Mouse (Mus musculus): ENCODE results near the gene Dnah7a.
"Not testable (repeated sequence)": the region's sequence is repeated elsewhere in the genome, so short reads cannot be mapped to it uniquely, and the experiment has no call there.

Gene Dnah7a

DNA sequence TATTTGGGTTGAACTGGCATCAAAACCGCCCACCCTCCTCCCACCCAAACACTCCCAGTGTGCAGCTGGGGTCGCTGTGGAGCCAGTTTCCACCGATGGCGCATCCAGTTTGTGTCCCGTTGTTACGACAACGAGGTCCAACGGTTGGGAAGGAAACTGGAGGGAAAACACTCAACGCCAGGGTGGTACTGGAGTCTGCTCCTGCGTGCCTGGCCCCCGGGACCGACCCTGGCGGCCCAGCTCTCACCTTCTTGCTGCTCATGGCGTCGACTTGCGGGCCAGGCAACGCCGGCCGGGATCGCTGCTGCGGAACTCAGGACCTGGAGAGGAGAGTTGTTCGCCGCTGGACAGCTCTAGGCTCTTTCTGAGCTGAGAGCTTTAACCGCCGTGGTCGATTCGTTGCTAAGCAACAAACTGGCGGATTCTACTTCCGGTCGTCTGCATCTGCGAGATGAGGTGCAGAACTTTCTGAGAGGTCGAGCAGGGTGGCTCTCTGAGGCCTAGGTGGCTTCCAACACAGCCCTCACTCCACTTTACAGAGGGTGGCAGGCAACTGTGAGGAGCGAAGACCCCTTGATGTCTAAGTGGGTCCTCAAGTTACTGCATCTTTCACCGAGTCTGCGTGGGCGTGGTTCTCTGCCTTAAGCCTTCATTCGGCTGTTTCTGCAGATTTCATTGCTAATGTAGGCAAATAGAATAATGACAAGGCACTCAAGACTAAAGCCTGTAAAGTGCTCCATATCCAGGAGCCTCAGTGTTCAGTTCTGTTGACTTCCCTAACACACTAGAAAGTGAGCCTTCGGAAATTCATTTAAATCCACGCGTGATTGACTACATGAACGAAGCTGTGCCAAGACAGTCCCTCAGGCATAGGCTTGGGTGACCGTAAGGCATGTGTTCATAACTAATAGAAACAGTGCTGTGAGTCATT, at the start of gene Dnah7a:
Gene Dnah7a (minus strand): TSS at position 354 of the 931 bp plus-strand sequence.
- DNase-seq (ENCODE audit: low spot score): peak; percentile 52

DNA sequence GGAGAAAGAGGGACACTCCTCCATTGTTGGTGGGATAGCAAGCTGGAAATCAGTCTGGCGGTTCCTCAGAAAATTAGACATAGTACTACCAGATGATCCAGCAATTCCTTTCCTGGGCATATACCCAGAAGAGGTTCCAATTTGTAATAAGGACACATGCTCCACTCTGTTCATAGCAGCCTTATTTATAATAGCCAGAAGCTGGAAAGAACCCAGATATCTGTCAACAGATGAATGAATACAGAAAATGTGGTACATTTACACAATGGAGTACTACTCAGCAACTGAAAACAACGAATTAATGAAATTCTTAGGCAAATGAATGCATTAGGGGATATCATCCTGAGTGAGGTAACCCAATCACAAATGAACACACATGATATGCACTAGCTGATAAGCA, 46.9 kb upstream of the Dnah7a start:
- not testable (repeated sequence) for DNase-seq (ENCODE audit: low spot score)

DNA sequence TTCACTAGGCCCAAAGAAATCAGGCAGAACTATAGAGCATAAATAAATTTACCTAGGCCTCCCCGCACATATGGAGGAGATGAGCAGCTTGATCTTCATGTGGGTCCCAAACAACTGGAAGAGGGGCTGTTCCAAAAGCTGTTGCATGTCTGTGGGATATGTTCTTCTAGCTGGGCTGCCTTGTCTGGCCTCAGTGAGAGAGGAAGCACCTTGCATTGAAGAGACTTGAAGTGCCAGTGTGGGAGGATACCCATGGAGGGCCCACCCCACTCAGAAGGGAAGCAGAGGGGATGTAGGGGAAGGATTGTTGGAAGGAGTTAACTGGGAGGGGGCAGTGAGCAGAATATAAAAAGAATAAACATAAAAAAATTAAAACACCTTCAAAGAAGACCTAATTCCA, 44.6 kb upstream of the Dnah7a start:
- DNase-seq (ENCODE audit: low spot score): no peak

DNA sequence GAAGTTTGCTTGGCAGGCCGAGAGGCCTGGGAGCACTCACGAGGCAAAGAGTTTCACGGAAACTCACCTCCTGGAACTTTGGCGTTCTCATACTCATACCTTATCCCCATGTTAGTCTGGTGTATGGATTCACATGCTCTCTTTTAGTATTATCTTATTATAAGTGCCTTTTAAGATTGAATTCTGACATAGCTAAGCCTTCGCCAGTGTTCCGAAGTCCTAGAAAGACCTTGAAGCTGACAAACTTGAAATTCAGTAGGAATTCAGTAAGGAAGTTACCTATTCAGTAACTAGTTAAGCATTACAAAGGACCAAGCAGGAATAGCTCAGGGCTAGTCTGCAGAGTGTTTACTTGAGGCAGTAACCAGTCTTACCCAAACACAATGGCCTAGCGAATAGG, 44.1 kb upstream of the Dnah7a start:
- not testable (repeated sequence) for DNase-seq (ENCODE audit: low spot score)

DNA sequence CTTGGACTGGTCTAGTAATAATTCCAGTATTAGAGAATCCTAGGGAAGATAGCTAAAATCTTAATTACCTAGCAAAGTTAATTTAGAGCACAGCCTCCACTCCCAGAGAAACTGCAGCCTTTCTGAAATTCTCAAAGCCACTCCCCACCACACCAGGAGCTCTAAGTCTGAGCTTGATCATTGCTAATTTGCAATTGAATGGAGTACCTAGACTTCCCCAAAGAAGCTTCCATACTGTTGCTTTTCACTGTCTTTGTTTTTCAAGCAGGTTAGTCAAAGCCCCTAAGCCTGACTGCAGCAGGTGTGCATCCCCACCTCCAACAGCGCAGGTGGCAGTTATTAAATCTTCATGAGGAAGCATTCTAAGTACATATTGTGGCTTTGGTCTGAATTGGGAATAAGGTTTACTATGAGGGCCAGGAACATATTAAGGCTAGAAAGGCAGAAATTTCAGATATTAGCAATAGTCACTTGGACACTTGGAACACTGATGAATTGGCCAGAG, 43.3 kb upstream of the Dnah7a start:
- not testable (repeated sequence) for DNase-seq (ENCODE audit: low spot score)

DNA sequence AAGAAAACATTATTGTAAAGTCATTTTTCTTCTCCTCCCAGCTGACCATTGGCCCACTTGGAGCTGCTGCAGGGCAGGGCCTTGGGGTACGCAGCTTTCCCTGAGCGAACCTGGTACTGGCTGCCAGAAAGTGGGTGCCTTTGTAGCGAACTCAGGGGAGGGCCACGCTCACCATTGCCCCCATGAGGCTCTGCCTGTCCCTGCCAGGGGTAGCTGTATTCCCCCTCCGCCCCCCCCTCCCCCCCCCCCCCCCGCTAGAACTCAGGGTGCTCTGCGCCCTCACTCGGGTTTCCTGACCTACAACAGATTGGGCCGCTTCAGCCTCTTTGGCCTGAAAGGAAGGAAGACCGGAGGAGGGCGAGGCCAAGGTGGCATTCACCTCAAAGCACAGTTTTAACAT, 42.0 kb upstream of the Dnah7a start:
- DNase-seq (ENCODE audit: low spot score): no peak

DNA sequence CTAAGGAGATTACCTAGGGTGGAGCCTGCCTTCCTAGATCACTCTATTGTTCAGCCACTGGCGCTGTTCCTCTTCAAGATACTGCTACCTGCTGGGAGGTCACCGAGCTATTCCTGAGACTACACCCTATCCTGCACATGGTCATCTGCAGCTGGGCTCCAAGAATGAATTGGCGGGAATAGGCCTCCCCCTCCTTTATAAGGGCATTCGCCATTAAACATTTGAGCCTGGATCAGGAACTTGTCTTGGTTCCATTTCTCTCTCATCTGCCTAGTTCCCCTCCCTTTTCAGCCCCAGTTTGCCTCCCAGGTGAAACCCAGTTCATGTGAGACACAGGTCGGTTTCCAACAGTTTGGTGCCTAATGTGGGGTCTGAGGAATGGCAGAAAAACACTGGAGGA, 39.4 kb upstream of the Dnah7a start:
- DNase-seq (ENCODE audit: low spot score): no peak

DNA sequence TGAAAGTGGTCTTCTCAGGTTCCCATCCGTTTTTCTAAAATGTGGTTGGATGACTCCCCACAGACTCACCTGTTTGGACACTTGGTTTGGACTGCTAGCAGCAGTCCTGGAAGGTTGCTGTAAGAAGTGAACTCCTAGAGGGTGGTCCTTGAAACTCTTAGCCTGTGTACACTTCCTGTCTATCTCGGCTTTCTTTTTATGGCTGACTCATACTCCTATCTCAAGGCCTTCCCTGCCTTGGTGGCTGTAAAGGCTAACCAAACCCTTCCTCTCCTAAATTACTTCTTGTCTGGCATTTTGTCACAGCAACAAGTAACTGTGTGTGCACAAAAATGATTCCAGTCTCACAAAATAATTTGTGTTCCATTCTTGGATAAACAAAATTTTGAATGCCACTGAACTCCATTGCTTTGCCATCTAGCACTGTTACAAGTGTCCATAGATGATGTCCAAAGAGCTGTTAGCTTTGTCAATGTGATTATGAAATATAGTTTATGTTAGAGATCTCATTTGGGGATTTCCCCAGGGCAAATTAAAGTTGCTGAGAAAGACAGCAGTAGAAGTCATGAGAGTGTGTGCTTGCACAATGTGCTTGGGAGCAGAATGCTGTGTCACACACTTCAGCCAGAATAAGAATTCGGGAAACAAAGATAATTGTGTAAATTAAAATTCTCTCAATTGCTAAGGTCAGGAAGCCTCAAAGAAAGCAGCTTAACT, 35.3 kb upstream of the Dnah7a start:
- no peak for DNase-seq (ENCODE audit: low spot score)

DNA sequence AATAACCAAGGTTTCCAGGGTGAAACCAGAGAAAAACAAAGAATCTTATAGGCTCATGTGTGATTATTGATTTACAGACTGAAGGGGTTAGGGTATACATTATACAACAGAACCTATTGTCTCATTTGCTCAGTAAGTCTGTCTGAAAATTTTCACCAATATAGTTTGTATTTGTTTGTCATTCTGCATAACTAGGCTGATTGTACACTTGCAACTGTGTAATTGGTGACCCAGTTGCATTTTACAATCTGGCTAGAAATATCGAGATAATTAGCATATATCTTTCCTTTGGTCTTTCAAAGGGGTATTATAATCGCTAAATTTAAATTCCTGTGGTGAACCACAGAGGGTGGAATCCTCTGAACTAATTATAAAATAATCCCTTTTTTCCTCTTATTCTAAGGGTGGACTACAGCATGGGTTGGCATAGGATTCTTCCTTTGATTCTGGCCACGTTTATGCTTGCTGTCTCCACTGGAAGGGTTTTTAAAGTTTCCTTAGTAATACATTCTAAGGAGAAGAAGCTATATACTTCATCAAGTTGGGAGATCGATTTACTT, 34.3 kb upstream of the Dnah7a start:
- DNase-seq (ENCODE audit: low spot score): no peak

DNA sequence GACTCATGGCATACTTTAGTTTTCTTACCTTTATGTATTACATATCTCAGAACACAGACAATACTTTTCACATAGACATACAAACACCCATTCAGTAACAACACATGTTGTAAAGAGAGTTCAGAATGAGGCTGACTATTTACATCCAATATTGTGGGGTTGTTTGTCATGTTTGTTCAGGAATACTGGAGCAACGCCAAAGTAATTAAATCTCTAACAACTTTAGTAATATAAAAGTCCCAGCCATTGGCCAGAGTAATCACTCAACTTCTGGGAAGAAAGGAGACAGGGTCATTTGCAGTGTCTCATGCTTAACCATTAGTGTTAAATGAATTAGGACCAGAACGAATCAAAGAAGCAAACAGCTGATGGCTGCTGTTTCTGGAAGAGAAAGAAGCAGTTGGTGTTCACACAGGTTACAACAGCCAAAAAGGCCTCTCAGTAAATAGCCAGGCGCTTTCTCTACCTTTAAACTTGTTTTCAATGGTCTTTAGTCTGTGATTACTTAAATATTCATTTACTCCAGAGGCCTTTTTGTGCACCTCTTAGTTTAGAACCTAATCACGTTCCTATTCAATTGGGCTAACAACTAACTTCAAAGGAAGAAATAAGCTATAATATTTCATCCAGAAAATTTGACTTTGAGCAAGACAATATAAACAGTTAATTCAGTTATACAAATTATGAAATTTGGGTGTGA, 33.6 kb upstream of the Dnah7a start:
- not testable (repeated sequence) for DNase-seq (ENCODE audit: low spot score)

DNA sequence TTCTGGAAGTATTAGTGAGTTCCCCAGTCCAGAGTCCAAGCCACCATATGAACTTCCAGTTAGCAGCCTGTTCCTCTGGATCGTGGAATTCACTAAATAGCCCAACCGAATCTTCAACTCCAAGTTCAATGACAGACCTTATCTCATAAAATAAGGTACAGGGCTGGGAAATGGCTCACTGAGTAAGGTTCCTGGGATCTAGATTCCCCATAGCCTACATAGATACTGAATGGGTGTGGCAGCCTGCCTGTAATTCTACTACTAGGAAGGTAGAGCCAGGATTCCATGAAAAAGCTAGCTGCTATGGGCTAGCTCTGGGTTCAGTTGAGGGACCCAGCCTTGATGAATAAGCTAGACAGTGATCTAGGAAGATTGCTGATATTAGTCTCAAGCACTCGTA, 30.0 kb upstream of the Dnah7a start:
- DNase-seq (ENCODE audit: low spot score): no peak

DNA sequence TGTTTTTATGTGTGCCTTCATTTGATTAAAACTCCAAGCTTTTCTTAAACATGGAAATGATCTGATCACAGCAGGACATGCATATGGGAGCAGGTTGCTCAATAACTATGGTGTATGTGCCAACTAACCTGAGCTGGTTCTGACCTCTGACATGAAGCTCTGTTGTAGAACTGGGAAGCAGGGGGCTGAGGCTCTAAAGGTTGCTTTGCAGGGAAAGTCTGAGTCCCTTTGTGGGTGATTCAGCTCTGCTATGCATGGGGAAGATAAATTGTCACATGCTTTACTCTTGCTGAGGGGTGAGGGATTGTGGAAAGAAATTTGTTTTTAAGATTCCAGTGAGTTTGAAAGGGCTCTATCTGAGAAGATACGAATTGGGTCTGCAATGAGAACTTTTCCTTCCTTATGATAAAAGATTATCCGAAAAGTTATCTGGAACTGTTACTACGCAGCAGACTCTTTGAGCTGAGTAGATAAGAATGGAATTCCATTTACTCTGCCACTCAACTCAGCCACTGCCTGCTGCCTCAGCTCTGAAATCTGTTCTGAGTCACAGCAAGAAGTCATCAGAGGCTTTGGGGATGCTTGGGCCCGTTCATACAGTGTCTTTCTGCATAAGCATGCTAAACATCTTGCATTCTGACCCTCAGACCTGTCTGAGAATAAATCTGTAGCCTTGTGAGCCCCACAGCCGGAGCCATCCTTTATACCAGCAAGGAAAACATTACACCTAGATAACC, 22.1 kb upstream of the Dnah7a start:
- no peak for DNase-seq (ENCODE audit: low spot score)

DNA sequence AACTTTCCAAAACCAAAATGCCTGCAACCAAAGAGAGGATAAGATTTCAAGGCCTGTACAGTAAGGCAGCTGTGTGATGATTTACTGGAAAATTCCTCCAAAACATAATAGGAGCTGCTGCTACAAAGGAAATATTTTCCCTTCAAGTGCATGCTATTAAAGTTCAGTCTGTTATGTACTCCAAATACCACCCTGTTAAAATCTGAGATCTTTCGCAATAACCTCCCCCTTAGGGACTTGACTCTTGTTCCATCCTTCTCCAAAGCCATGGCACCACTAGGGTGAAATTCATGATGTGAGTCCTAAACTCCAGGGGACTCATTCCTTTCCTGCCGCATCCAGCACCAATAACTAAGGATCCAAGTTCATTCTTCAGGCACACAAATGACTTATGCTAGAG, 20.3 kb upstream of the Dnah7a start:
- no peak for DNase-seq (ENCODE audit: low spot score)

DNA sequence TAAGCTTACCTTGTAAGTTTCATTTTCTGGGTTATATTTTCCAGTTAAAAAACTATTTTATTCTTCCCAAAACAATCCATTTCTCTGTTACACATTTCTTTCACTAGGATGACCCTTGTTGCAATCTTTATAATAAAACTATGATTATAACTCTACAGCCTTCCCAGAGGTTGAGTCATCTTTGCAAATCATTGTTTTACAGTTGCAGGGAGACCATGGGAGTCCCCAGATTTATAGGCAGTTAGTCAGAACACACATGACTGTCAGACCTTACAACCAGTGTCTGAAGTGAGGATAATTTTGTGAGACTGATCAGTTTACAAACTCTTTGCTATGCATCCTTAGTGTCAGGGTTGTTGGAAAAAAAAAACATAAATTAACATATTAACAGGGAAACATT, 14.8 kb upstream of the Dnah7a start:
- DNase-seq (ENCODE audit: low spot score): no peak

DNA sequence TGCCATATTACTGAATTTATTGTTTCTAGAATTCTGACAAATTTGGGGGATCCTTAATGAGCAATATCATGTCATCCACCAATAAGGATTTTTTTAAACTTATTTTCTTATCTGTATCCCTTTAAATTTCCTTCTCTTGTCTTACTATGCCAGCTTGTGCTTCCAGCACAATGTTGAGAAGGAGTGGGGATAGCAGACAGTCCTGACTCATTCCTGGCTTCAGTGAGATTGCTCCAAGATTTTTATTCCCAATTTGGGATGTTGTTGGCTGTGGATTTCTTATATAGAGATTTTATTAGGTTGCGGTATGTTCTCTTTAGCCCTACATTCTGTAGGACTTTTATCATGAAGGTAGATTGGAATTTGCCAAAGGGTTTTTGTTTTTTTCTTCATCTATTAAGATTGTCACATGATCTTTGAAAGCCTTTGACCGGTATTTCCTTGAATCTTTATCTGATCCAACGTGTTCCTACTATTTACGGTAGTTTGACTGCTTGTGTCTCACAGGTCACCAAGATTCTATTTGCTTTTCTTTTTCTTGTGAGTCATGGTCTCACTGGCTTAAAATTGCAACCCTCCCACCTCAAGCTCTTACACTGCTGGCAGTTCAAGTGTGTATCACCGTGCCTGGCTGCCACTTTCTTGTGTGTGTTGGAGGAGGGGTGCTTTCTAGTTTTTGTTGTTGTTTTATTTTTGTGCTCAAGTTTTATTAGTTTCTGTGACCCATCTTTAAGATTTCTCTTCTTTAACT, 14.2 kb upstream of the Dnah7a start:
- no peak for DNase-seq (ENCODE audit: low spot score)

DNA sequence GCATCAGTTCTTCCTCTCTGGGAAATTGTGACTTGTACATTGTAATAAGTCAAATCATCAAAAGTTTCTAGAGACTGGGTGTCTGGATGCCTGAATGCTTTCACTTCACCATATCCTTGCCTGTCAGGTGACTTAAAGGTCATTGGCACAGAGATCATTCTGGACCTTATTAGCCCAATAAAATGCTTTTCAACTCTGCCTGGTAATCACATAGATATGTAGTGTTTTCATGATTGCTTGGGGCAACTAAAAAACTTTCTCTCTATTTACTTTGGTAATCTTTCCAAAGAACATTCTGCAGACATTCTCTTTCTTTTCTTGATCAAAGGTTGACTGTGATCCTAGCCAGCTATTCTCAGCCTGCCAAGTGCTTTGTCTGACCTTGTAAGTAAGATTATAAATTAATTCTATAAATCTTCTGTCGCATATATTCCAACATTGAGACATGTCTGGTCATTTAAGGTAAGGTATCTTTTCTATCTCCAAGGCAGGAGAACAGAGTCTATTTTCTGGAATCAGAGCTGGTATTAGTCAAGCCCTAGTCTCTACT, 9.5 kb upstream of the Dnah7a start:
- no peak for DNase-seq (ENCODE audit: low spot score)

DNA sequence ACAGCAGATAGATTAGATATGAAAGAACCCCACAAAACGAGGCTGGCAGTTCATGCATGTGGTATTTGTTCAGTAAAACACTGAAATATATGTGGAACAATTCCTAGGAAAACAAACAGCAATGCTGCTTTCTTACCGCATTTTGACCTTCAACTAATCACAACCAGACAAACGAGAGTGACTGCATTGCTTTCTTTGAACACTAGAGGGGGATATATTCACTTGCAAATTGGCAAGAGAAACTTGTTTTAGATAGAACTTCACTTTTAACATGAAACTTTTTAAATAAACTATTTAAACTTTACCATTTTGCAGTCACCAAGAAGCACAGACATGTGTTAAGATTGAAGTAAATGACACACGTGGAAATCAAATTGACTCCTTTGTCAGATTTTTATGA, 8.9 kb upstream of the Dnah7a start:
- DNase-seq (ENCODE audit: low spot score): peak; percentile 48

DNA sequence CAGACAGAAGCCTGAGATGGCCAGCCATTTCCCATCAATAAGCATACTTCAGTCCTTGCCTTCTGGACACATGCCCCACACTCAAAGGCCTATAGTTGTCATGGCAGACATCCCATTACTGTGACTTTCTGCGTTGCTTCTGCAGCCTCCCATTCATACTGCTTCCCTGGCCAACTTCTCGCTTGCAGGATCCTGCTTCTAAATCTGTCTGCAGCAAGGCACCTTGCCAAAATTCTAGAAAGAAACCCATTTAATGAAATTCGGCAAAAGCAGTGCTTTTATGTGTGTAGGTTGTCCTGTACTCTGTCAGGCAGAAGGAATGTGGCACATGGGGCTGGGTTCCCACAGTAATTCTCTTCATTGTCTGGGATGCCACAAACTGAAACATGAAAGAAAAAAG, 6.8 kb upstream of the Dnah7a start:
- peak; percentile 23 for DNase-seq (ENCODE audit: low spot score)

DNA sequence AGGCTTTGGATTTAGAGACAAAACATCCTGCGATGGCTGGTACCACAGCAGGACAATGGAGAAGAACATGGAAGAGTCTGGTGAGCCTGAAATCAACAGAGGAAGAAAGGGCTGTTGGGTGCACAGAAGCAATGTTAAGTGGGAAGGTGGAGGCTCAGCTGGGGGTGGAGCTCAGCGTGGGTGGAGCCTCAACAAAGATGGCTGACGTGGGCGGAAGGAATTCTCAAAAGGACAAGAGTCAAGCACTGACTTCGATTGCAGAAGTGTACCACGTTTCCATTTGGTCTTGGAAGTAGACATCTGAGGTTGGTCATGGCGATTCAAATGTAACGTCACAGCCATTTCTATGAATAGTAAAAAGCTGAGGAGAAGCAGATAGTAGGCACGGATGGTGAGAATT, 4.5 kb upstream of the Dnah7a start:
- DNase-seq (ENCODE audit: low spot score): no peak

DNA sequence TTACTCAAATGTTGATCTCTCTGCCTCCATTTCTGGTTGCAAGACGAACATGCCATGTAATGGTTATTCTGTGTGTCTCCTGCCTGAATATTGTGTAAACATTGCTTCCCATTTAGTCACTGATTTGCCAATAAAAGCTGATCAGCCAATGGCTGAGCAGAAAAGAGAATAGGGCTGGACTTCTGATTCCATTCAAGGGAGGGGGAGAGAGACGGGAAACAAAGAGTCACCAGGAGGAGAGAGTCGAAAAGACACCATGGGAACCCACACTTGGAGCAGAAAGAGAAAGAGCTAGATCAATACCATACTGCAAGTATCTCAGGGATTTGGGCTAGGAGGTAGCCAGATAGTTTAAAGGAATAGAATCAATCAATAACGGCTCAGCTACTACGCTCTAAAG, 3.0 kb upstream of the Dnah7a start:
- DNase-seq (ENCODE audit: low spot score): not testable (repeated sequence)
